Mouse (Mus musculus): ENCODE measurements around the gene Vkorc1. TPM values are rescaled to one million over a fixed set of nuclear protein-coding genes. Genes with fewer than 3 reads are reported as not detected.
"Not testable (repeated sequence)": the region's sequence is repeated elsewhere in the genome, so short reads cannot be mapped to it uniquely, and the experiment has no call there.

Vkorc1 gene
- polyA plus RNA-seq, 1 experiment from 2014 or later = 44.6 TPM

DNA sequence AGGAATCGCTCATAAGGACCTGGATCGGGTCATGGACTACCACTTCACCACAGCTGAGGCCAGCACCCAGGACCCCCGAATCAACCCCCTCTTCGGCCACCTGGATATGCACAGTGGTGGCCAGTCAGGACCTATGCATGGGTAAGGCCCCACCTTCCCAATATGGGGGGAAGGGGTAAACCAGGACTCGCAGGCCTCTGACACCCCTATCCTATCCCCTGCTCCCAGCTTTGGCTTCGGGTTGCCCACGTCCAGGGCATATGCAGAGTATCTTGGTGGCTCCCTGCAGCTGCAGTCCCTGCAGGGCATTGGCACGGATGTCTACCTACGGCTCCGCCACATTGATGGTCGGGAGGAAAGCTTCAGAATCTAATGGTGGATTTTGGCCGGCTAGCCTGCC lies 12.5 kb upstream of the Vkorc1 start:
- Histone ChIP-seq H3K27me3 (ENCODE audit: low read depth, poor library complexity, severe bottlenecking) (no peaks in the 10 kb centered on the region), H3K36me3 (peaks cover 52% of the 10 kb centered on the region), H3K27ac (replicated peaks) (no peak overlapping the region), H3K9me3 (replicated peaks) (no peaks in the 10 kb centered on the region), H3K4me3 (no peak overlapping the region), H3K4me1 (peaks cover 22% of the 10 kb centered on the region)
- no peak for DNase-seq (ENCODE audit: low spot score)
- 94% methylated on average over 12 of the region's 12 CpGs for WGBS

- H3K36me3 ChIP-seq = peaks cover 42% of the 10 kb centered on the region
- WGBS = 9% methylated on average over 38 of the region's 38 CpGs
- peak; percentile 81 for DNase-seq (ENCODE audit: low spot score)
- H3K4me3 ChIP-seq = peak within 1 kb of the TSS; percentile 87
- no peaks in the 10 kb centered on the region for H3K9me3 ChIP-seq (replicated peaks)
- H3K27ac ChIP-seq (replicated peaks) = peak within 1 kb of the TSS; percentile 94
- no peaks in the 10 kb centered on the region for H3K27me3 ChIP-seq (ENCODE audit: low read depth, poor library complexity, severe bottlenecking)
- peaks cover 14% of the 10 kb centered on the region for H3K4me1 ChIP-seq
Measured at GRCm38 (mm10) chr7:127903971-127904796, 8.8 kb upstream of the Vkorc1 start, which contains the start of gene Bckdk. Bckdk (plus strand) TSS chr7:127904082.

DNA sequence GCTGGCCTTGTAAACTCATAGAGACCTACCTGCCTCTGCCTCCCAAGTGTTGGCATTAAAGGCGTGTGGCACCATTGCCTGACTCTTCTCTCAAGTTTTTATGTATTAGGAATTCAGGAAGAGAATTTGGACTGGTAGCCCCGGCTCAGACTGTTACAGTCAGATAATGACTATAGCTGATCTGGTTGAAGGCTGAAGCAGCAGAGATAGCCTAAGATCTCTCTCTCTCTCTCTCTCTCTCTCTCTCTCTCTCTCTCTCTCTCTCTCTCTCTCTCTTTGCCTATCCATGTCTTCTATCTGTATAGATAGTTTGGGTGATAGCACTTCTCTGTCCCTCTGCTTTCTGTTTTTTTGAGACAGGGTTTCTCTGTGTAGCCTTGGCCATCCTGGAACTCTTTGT lies 6.4 kb upstream of the Vkorc1 start:
- Histone ChIP-seq H3K36me3 (peaks cover 18% of the 10 kb centered on the region), H3K27ac (replicated peaks) (no peak overlapping the region), H3K4me3 (no peak overlapping the region), H3K9me3 (replicated peaks) (no peaks in the 10 kb centered on the region), H3K27me3 (ENCODE audit: low read depth, poor library complexity, severe bottlenecking) (no peaks in the 10 kb centered on the region), H3K4me1 (peaks cover 14% of the 10 kb centered on the region)
- WGBS = 81% methylated on average over 2 of the region's 2 CpGs
- DNase-seq (ENCODE audit: low spot score) = no peak

GRCm38 (mm10) chr7:127899997-127900396 lies 4.6 kb upstream of the Vkorc1 start:
- Histone ChIP-seq H3K27ac (replicated peaks) (no peak overlapping the region), H3K36me3 (peaks cover under 1% of the 10 kb centered on the region), H3K4me3 (no peak overlapping the region), H3K4me1 (peaks cover 18% of the 10 kb centered on the region), H3K27me3 (ENCODE audit: low read depth, poor library complexity, severe bottlenecking) (no peaks in the 10 kb centered on the region), H3K9me3 (replicated peaks) (no peaks in the 10 kb centered on the region)
- DNase-seq (ENCODE audit: low spot score) = no peak
- WGBS = 57% methylated on average over 7 of the region's 7 CpGs

- 42% methylated on average over 10 of the region's 10 CpGs for WGBS
- Histone ChIP-seq H3K4me3 (no peak overlapping the region), H3K9me3 (replicated peaks) (no peaks in the 10 kb centered on the region), H3K27ac (replicated peaks) (no peak overlapping the region), H3K27me3 (ENCODE audit: low read depth, poor library complexity, severe bottlenecking) (no peaks in the 10 kb centered on the region), H3K4me1 (peaks cover 17% of the 10 kb centered on the region), H3K36me3 (peaks cover 4% of the 10 kb centered on the region; the same call in 1 of the 2 replicates)
- DNase-seq (ENCODE audit: low spot score) = no peak
Measured at GRCm38 (mm10) chr7:127898179-127898956, 3.0 kb upstream of the Vkorc1 start.

GRCm38 (mm10) chr7:127897542-127897941 lies 2.1 kb upstream of the Vkorc1 start:
- H3K4me3 ChIP-seq = no peak overlapping the region
- H3K27ac ChIP-seq (replicated peaks) = no peak overlapping the region
- H3K4me1 ChIP-seq = peaks cover 17% of the 10 kb centered on the region
- DNase-seq (ENCODE audit: low spot score) = no peak
- 92% methylated on average over 7 of the region's 7 CpGs for WGBS
- H3K36me3 ChIP-seq = peaks cover 12% of the 10 kb centered on the region
- H3K27me3 ChIP-seq (ENCODE audit: low read depth, poor library complexity, severe bottlenecking) = no peaks in the 10 kb centered on the region
- no peaks in the 10 kb centered on the region for H3K9me3 ChIP-seq (replicated peaks)

DNA sequence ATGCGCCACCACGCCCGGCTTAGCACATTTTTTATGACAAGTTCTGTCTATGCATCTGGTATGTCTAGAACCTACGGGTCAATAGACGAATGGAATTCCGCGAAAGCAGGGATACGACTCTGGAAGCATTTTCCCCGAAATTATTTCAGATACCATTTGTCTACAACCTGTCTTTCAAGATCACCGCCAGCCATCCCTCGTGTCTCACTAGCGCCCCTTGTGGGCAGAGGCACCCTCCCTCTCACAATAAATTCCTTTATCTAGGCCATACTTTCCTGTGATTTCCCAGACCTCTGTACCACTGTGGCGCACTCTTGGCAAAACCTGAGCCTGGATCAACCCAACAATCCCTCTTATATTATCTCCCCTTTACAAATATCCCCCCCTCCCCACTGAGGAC lies 967 bp upstream of the Vkorc1 start:
- H3K27ac ChIP-seq (replicated peaks) = no peak overlapping the region

GRCm38 (mm10) chr7:127895891-127896290 lies 474 bp upstream of the Vkorc1 start:
- Histone ChIP-seq H3K4me1 (peaks cover 17% of the 10 kb centered on the region), H3K4me3 (peak overlapping the region; percentile 76), H3K36me3 (peaks cover 19% of the 10 kb centered on the region)
- 70% methylated on average over 7 of the region's 7 CpGs for WGBS
- not testable (repeated sequence) for H3K27me3 ChIP-seq (ENCODE audit: low read depth, poor library complexity, severe bottlenecking); H3K9me3 ChIP-seq (replicated peaks); DNase-seq (ENCODE audit: low spot score); H3K27ac ChIP-seq (replicated peaks)

More for the DNA sequence above, 967 bp upstream of the Vkorc1 start:
- peak overlapping the region; percentile 76; the same call in 1 of the 2 replicates for H3K4me3 ChIP-seq
- peak; percentile 55 for DNase-seq (ENCODE audit: low spot score)
- no peaks in the 10 kb centered on the region for H3K27me3 ChIP-seq (ENCODE audit: low read depth, poor library complexity, severe bottlenecking)
- H3K4me1 ChIP-seq = peaks cover 17% of the 10 kb centered on the region
- WGBS = 55% methylated on average over 13 of the region's 13 CpGs
- H3K36me3 ChIP-seq = peaks cover 18% of the 10 kb centered on the region
- no peaks in the 10 kb centered on the region for H3K9me3 ChIP-seq (replicated peaks)

GRCm38 (mm10) chr7:127894480-127894879 lies 937 bp downstream of the Vkorc1 start:
- DNase-seq (ENCODE audit: low spot score) = no peak
- WGBS = 87% methylated on average over 5 of the region's 5 CpGs
- Histone ChIP-seq H3K4me1 (peaks cover 17% of the 10 kb centered on the region), H3K36me3 (peaks cover 32% of the 10 kb centered on the region), H3K27me3 (ENCODE audit: low read depth, poor library complexity, severe bottlenecking) (no peaks in the 10 kb centered on the region), H3K27ac (replicated peaks) (no peak overlapping the region), H3K9me3 (replicated peaks) (no peaks in the 10 kb centered on the region), H3K4me3 (peak overlapping the region; percentile 76)

DNA sequence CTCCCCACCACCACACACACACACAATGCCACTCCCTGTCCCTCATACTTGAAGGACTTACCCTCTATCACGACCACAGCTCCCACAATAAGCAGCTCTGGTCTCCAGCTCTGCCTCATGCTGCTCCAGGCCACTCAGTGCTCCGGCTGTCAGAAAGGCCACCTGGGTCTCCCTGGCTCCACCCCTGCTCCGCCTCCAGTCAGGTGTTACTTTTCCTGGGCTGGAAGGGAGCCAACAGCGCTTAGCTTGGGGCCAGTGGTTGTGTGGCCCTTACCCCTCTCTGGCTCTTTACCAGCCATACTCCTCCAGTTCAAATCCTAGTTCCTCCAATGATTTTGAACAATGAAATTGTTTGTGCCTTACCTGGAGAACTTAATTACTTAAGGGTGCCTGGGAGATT lies 4.6 kb downstream of the Vkorc1 start, which contains the start of gene Prss53:
TSS of gene Prss53 (minus strand) at position 173 of the 400 bp plus-strand sequence.
- Histone ChIP-seq H3K36me3 (peaks cover 69% of the 10 kb centered on the region), H3K27me3 (ENCODE audit: low read depth, poor library complexity, severe bottlenecking) (no peaks in the 10 kb centered on the region), H3K9me3 (replicated peaks) (no peaks in the 10 kb centered on the region), H3K4me3 (no peak within 1 kb of the TSS), H3K4me1 (peaks cover 15% of the 10 kb centered on the region), H3K27ac (replicated peaks) (no peak within 1 kb of the TSS)
- DNase-seq (ENCODE audit: low spot score) = no peak
- 40% methylated on average over 4 of the region's 4 CpGs for WGBS

- Histone ChIP-seq H3K9me3 (replicated peaks) (no peaks in the 10 kb centered on the region), H3K27ac (replicated peaks) (no peak overlapping the region), H3K4me3 (no peak overlapping the region), H3K27me3 (ENCODE audit: low read depth, poor library complexity, severe bottlenecking) (no peaks in the 10 kb centered on the region), H3K36me3 (peaks cover 87% of the 10 kb centered on the region), H3K4me1 (peaks cover 5% of the 10 kb centered on the region)
- no peak for DNase-seq (ENCODE audit: low spot score)
- WGBS = 84% methylated on average over 3 of the region's 3 CpGs
Measured at GRCm38 (mm10) chr7:127888821-127889220, 6.6 kb downstream of the Vkorc1 start.

GRCm38 (mm10) chr7:127887781-127888180 lies 7.6 kb downstream of the Vkorc1 start:
- no peak for DNase-seq (ENCODE audit: low spot score)

GRCm38 (mm10) chr7:127887191-127887590 lies 8.2 kb downstream of the Vkorc1 start:
- H3K27me3 ChIP-seq (ENCODE audit: low read depth, poor library complexity, severe bottlenecking) = no peaks in the 10 kb centered on the region
- WGBS = 90% methylated on average over 8 of the region's 8 CpGs
- no peak for DNase-seq (ENCODE audit: low spot score)
- H3K4me1 ChIP-seq = peaks cover 15% of the 10 kb centered on the region
- H3K27ac ChIP-seq (replicated peaks) = no peak overlapping the region
- H3K36me3 ChIP-seq = peaks cover 90% of the 10 kb centered on the region
- no peaks in the 10 kb centered on the region for H3K9me3 ChIP-seq (replicated peaks)
- H3K4me3 ChIP-seq = no peak overlapping the region

More at GRCm38 (mm10) chr7:127887781-127888180, 7.6 kb downstream of the Vkorc1 start:
- WGBS = 81% methylated on average over 3 of the region's 3 CpGs
- Histone ChIP-seq H3K9me3 (replicated peaks) (no peaks in the 10 kb centered on the region), H3K4me3 (no peak overlapping the region), H3K36me3 (peaks cover 90% of the 10 kb centered on the region), H3K4me1 (peaks cover 10% of the 10 kb centered on the region), H3K27me3 (ENCODE audit: low read depth, poor library complexity, severe bottlenecking) (no peaks in the 10 kb centered on the region), H3K27ac (replicated peaks) (no peak overlapping the region)

Measured in midbrain, embryonic 10.5 days (tissue).